Mouse (Mus musculus) midbrain, embryonic 16.5 days (tissue): ENCODE data around the gene Rgs10. TPM values are rescaled to one million over a fixed set of nuclear protein-coding genes. Genes with fewer than 3 reads are reported as not detected.

Source experiments
- ATAC-seq: fragments of 200-750 bp; cut with Nextera tagmentation; 2 replicates; pipeline ENCODE4 v1.8.0; 2017; ENCODE audit warnings: moderate TSS enrichment
- H3K27ac ChIP-seq: fragments of 300-500 bp; sonication (generic); 2 replicates; pipeline ENCODE4 v1.5.1; 2014; ENCODE audit warnings: mild to moderate bottlenecking, low read length, mixed read lengths
- H3K27me3 ChIP-seq: fragments of 300-500 bp; sonication (generic); 2 replicates; pipeline ENCODE4 v1.6.1; 2014; ENCODE audit warnings: low read depth, low read length, mixed read lengths; ENCODE audit not compliant: control insufficient read depth, insufficient read depth
- H3K36me3 ChIP-seq: fragments of 300-500 bp; sonication (generic); 2 replicates; pipeline ENCODE4 v1.6.1; 2014; ENCODE audit warnings: mild to moderate bottlenecking, low read length, moderate library complexity, mixed read lengths; ENCODE audit not compliant: control insufficient read depth, insufficient read depth
- H3K4me1 ChIP-seq: fragments of 300-500 bp; sonication (generic); 2 replicates; pipeline ENCODE4 v1.6.1; 2014; ENCODE audit warnings: mild to moderate bottlenecking, low read length, mixed read lengths; ENCODE audit not compliant: control insufficient read depth, insufficient read depth
- H3K4me2 ChIP-seq: fragments of 300-500 bp; sonication (generic); 2 replicates; pipeline ENCODE4 v1.6.1; 2014; ENCODE audit warnings: mild to moderate bottlenecking, low read length, mixed read lengths
- H3K4me3 ChIP-seq: fragments of 300-500 bp; sonication (generic); 2 replicates; pipeline ENCODE4 v1.5.1; 2014; ENCODE audit warnings: low read depth, mild to moderate bottlenecking, low read length, moderate library complexity, mixed read lengths
- H3K9ac ChIP-seq: fragments of 300-500 bp; sonication (generic); 2 replicates; pipeline ENCODE4 v1.6.1; 2014; ENCODE audit warnings: low read depth, low read length, mixed read lengths
- H3K9me3 ChIP-seq: fragments of 300-500 bp; sonication (generic); replicated peaks from 2 replicates; pipeline ENCODE4 v1.6.1; 2014; ENCODE audit warnings: mild to moderate bottlenecking, low read length, mixed read lengths; ENCODE audit not compliant: control insufficient read depth, poor library complexity, severe bottlenecking
- WGBS: fragments of 180-500 bp; shearing (Covaris S2); extraction: QIAGEN DNeasy Blood & Tissue Kit; methylation state at CpG from one replicate; pipeline ENCODE4 v1.1.7; 2014; 5-methylcytosine and 5-hydroxymethylcytosine counted together
- polyA plus RNA-seq: library from polyadenylated mRNA; unstranded; fragments of >200 nt; fragmentation: Nextera tagmentation; extraction: Ambion mirVana; gene quantifications from 2 replicates; pipeline ENCODE4 v1.2.1, GENCODE M21; 2015

Gene Rgs10
- polyA plus RNA-seq, 1 experiment from 2014 or later = 68.6 TPM

- Histone ChIP-seq H3K27ac (no peak overlapping the region), H3K9me3 (no peaks in the 10 kb centered on the region), H3K4me2 (no peak overlapping the region), H3K4me3 (no peak overlapping the region), H3K9ac (no peak overlapping the region), H3K27me3 (no peaks in the 10 kb centered on the region), H3K36me3 (no peaks in the 10 kb centered on the region), H3K4me1 (no peaks in the 10 kb centered on the region)
- WGBS = 86% methylated on average over 7 of the region's 7 CpGs
- no peak for ATAC-seq
Measured at GRCm38 (mm10) chr7:128383189-128383725, 35.3 kb downstream of the Rgs10 start.

DNA sequence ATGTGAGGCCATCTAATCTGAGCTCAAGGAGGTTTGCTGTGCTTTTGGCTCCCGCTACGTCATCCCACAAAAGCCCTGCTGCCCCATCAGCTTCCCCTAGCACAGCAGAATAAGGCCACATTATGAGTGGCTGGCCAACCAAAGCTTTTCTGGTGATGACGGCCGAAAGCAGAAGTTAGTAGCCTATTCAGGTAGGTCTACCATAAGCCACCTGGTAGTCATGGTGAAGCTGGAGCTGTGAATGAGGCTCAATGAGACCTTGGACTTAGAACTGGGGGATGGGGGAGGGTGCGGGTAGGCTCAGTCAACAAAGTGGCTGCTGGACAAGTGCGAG, 36.1 kb downstream of the Rgs10 start:
- WGBS = 95% methylated on average over 6 of the region's 6 CpGs
- H3K4me3 ChIP-seq = no peak overlapping the region
- no peaks in the 10 kb centered on the region for H3K4me1 ChIP-seq
- H3K9me3 ChIP-seq = no peaks in the 10 kb centered on the region
- no peak overlapping the region for H3K27ac ChIP-seq
- no peak for ATAC-seq
- no peaks in the 10 kb centered on the region for H3K36me3 ChIP-seq
- H3K27me3 ChIP-seq = no peaks in the 10 kb centered on the region
- H3K4me2 ChIP-seq = no peak overlapping the region
- no peak overlapping the region for H3K9ac ChIP-seq

DNA sequence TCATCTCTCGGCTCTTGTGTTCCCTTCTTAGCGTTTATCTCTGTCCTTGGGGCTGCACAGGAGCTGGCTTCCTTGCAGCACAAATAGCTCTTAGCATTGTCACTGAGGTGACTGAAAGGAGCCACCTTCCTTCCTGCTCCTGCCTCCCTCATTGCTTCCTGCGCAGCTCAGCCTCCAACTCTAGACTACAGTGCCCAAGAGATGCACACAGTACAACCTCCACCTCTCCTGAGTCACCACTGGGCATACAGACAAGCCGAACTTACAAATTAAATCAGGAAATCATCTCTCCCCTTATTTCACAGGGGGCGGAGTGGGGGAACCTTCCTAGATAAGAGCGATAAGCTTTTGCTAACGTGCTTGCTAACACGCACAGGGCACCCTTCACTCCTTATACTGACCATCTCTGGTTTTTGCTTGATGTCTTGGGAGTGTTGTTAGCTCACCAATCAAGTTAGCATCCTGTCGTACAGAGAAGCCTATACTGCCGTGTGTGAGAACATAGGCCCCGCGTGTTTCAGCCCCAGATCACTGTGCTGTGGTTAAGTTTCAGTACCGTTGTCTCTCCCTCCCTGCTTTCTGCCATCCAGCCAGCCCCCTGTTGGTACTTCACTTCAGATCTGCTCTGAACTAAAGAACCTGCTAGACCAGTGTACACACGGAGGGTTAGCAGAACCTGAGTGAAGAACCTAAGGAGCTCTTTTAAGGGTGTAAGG, 36.6 kb downstream of the Rgs10 start:
- Histone ChIP-seq H3K9me3 (no peaks in the 10 kb centered on the region), H3K36me3 (no peaks in the 10 kb centered on the region), H3K9ac (no peak overlapping the region), H3K4me2 (no peak overlapping the region), H3K4me3 (no peak overlapping the region), H3K4me1 (no peaks in the 10 kb centered on the region), H3K27me3 (no peaks in the 10 kb centered on the region), H3K27ac (no peak overlapping the region)
- WGBS = 89% methylated on average over 14 of the region's 14 CpGs
- ATAC-seq = no peak

DNA sequence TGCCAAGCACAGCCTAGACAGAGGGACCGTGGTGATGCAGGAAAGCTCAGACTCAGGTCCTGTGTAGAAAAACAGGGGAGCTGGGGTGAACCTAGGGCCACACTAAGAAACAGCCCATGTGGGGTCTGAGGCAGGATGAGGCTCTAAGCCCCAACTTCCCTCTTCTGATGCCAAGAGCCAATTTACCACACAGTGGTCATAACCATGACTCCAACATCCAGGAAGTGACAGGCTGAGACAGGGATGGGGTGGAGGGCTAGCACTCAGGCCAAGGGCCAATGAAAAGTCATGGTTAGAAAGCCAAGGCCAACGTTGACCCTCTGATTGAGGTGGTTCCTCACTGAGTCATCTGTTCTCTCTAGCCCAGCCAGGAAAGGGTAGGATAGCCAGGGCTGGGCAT, 37.6 kb downstream of the Rgs10 start:
- WGBS = 98% methylated on average over 2 of the region's 2 CpGs

DNA sequence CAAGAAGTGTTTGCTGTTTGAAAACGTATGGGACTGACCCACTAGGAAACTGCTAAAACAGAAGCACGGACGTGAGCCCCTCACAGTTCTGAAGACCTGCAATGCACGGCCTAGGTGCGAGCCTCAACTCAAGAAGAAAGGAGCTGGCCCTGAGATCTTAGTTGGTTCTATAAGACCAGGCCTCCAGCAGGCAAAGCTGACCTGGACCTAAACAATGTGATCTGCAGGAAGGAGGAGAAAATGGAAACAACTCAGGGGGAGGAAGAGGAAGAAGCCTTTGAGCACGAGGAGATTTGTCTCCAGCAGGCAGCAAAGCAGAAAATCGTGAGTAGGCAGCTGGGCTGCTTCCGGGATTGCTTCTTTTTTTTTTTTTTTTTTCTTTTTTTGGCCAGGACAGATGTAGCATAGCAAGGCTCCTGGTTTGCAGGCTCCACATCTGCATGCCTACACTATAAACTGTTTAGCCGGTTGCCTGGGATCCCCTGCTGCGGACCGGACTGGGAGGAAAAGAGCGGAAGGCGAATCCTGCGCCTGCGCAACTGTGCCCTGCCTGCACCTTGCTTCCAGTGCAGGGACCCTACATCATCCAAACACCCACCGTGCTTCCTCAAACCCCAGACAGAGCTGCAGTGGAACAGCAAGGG, 39.3 kb downstream of the Rgs10 start:
- H3K4me3 ChIP-seq = no peak overlapping the region
- no peaks in the 10 kb centered on the region for H3K27me3 ChIP-seq
- no peaks in the 10 kb centered on the region for H3K9me3 ChIP-seq
- H3K9ac ChIP-seq = no peak overlapping the region
- no peaks in the 10 kb centered on the region for H3K4me1 ChIP-seq
- WGBS = 60% methylated on average over 16 of the region's 16 CpGs
- H3K27ac ChIP-seq = peak overlapping the region; percentile 34; the same call in 1 of the 2 replicates
- H3K4me2 ChIP-seq = 0 out of 2 replicates have a peak overlapping the region, but pooled peaks have one; percentile 17
- ATAC-seq = no peak
- H3K36me3 ChIP-seq = no peaks in the 10 kb centered on the region

More for the DNA sequence above, 37.6 kb downstream of the Rgs10 start:
- Histone ChIP-seq H3K4me2 (no peak overlapping the region), H3K4me3 (no peak overlapping the region), H3K27me3 (no peaks in the 10 kb centered on the region), H3K36me3 (no peaks in the 10 kb centered on the region), H3K9ac (no peak overlapping the region), H3K27ac (no peak overlapping the region), H3K9me3 (no peaks in the 10 kb centered on the region), H3K4me1 (no peaks in the 10 kb centered on the region)
- ATAC-seq = no peak

DNA sequence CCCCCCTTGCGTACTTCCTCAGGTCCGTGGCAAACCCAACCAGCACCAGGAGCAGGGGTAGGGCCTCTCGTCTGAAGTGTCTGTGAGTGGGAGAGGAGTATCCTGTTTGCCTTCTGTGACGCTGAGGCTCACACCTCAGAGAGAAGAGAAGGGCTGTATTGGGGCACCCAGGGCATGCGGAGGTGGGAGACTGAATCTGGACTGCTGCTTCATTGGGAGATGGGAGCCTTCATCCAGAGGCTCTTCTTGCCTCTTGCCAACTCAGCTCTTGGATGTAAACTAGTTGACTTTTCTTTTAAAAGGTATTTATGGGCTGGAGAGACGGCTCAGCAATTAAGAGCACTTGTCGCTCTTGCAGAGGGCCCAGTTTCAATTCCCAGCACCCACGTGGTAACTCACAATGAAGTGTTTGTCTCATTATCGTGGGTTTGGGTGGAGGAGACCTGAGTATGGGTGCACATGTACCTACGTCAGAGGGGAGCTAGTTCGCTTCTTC, 42.3 kb downstream of the Rgs10 start:
- ATAC-seq = no peak
- Histone ChIP-seq H3K36me3 (no peaks in the 10 kb centered on the region; the same call in 1 of the 2 replicates), H3K9ac (no peak overlapping the region), H3K4me2 (no peak overlapping the region), H3K27ac (no peak overlapping the region), H3K4me1 (no peaks in the 10 kb centered on the region), H3K4me3 (no peak overlapping the region), H3K9me3 (no peaks in the 10 kb centered on the region), H3K27me3 (no peaks in the 10 kb centered on the region)
- WGBS = 85% methylated on average over 11 of the region's 11 CpGs

GRCm38 (mm10) chr7:128374156-128374555, 44.4 kb downstream of the Rgs10 start:
- no peaks in the 10 kb centered on the region for H3K9me3 ChIP-seq
- no peaks in the 10 kb centered on the region; the same call in 1 of the 2 replicates for H3K36me3 ChIP-seq
- no peaks in the 10 kb centered on the region for H3K4me1 ChIP-seq
- no peak for ATAC-seq
- H3K27ac ChIP-seq = no peak overlapping the region
- no peaks in the 10 kb centered on the region for H3K27me3 ChIP-seq
- 96% methylated on average over 11 of the region's 11 CpGs for WGBS
- no peak overlapping the region for H3K4me3 ChIP-seq
- H3K4me2 ChIP-seq = no peak overlapping the region
- H3K9ac ChIP-seq = no peak overlapping the region

DNA sequence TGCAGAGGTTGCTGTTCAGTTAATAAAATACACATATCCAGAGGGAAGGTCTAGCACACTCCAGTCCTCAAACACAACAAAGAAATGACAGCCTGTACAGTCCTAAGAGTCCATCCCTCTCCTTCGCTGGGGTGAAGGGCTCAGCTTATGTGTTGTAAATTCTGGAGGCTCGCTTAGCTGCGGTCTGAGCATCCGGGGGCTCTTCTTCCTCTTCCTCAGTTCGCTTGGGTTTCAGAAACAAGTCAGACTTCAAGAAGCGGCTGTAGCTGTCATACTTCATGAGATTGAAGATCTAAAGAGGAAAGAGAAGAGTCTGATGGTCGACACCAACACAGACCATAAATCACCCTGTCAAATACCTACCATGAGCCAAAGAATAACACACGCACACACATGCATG, 44.8 kb downstream of the Rgs10 start:
- H3K4me1 ChIP-seq = no peaks in the 10 kb centered on the region
- no peaks in the 10 kb centered on the region; the same call in 1 of the 2 replicates for H3K36me3 ChIP-seq
- no peak for ATAC-seq
- H3K9me3 ChIP-seq = no peaks in the 10 kb centered on the region
- H3K27ac ChIP-seq = no peak overlapping the region
- no peak overlapping the region for H3K9ac ChIP-seq
- no peak overlapping the region for H3K4me2 ChIP-seq
- 93% methylated on average over 8 of the region's 8 CpGs for WGBS
- no peak overlapping the region for H3K4me3 ChIP-seq
- H3K27me3 ChIP-seq = no peaks in the 10 kb centered on the region

GRCm38 (mm10) chr7:128372331-128372730, 46.2 kb downstream of the Rgs10 start:
- H3K4me3 ChIP-seq = no peak overlapping the region
- H3K4me1 ChIP-seq = no peaks in the 10 kb centered on the region
- H3K4me2 ChIP-seq = no peak overlapping the region
- no peak overlapping the region for H3K27ac ChIP-seq
- 47% methylated on average over 3 of the region's 3 CpGs for WGBS
- H3K9me3 ChIP-seq = no peaks in the 10 kb centered on the region
- no peak for ATAC-seq
- H3K9ac ChIP-seq = no peak overlapping the region
- no peaks in the 10 kb centered on the region; the same call in 1 of the 2 replicates for H3K36me3 ChIP-seq
- H3K27me3 ChIP-seq = no peaks in the 10 kb centered on the region
